Mouse (Mus musculus) Patski (cell line): ENCODE measurements around the gene E2f7. TPM values are rescaled to one million over a fixed set of nuclear protein-coding genes. Genes with fewer than 3 reads are reported as not detected.

ENCODE experiments used
- ATAC-seq: fragments of 100-300 bp; one replicate; pipeline ENCODE4 v1.8.0; 2021
- CTCF ChIA-PET: fragments of 350-600 bp; sonication (Branson Sonifier 250); formaldehyde crosslinking; loops from one replicate; lab custom pipeline; 2022; ENCODE audit warnings: inconsistent platforms; lab: Charles Lee
- POLR2A ChIA-PET: fragments of 350-600 bp; sonication (Branson Sonifier 250); formaldehyde crosslinking; loops from one replicate; lab custom pipeline; 2022; ENCODE audit warnings: antibody characterized with exemption, inconsistent platforms; lab: Charles Lee
- DNase-seq: peaks from one replicate; pipeline ENCODE4 v3.0.0-alpha.2; 2011; ENCODE audit warnings: low read depth, low spot score
- H3K27me3 ChIP-seq: fragments of 371-371 bp; one replicate; pipeline ENCODE4 v1.5.1; 2021
- CTCF ChIP-seq: fragments of 100-300 bp; IDR thresholded peaks from one replicate; pipeline ENCODE4 v1.5.1; 2021
- in situ Hi-C: fragments of 300-500 bp; cut with MboI; formaldehyde crosslinking; loops from 3 replicates; pipeline ENCODE4 v1.11.1; 2018; ENCODE audit warnings: low pct_unique_long_range_greater_than_20kb, mixed read lengths
- polyA plus RNA-seq: library from polyadenylated mRNA; unstranded; gene quantifications from one replicate; pipeline ENCODE4 v1.2.3, GENCODE M21; 2021

The E2f7 gene
- polyA plus RNA-seq = 3.1 TPM

GRCm38 (mm10) chr10:110744686-110745639 is at the start of gene E2f7:
E2f7 (plus strand) TSS chr10:110745439.
- ChIA-PET CTCF (interaction anchor here (1.3 to 11.6 kb wide), 2 partner anchors 12 to 16 kb away, joined by 7 to 62 read pairs; no protein-coding TSS in a partner anchor), POLR2A (no interaction called here)
- DNase-seq (peak; percentile 20), ATAC-seq (peak; percentile 100)
- TF ChIP-seq CTCF = no peak
- H3K27me3 ChIP-seq = peaks cover 14% of the 10 kb centered on the region
- in situ Hi-C loops = loop anchor here (10.0 kb wide), 1 partner anchor 260 kb away; no protein-coding TSS in a partner anchor

GRCm38 (mm10) chr10:110701276-110701675 is 44.0 kb upstream of the E2f7 start:
- in situ Hi-C loops = no loop called here
- CTCF ChIA-PET = no interaction called here
- ATAC-seq (no peak), DNase-seq (no peak)
- TF ChIP-seq CTCF = no peak
- POLR2A ChIA-PET = no interaction called here
- H3K27me3 ChIP-seq = peaks cover 8% of the 10 kb centered on the region

GRCm38 (mm10) chr10:110705672-110706071 is 39.6 kb upstream of the E2f7 start:
- ChIA-PET CTCF (no interaction called here), POLR2A (interaction anchor here (0.9 kb wide), 1 partner anchor 44 kb away, joined by 9 read pairs; no protein-coding TSS in a partner anchor)
- ATAC-seq (no peak), DNase-seq (no peak)
- in situ Hi-C loops = no loop called here
- H3K27me3 ChIP-seq = peaks cover 8% of the 10 kb centered on the region
- peak; percentile 56 for TF ChIP-seq CTCF

- no peak for DNase-seq
- H3K27me3 ChIP-seq = peaks cover 15% of the 10 kb centered on the region
- ChIA-PET POLR2A (no interaction called here), CTCF (no interaction called here)
- ATAC-seq = no peak
- in situ Hi-C loops = no loop called here
- TF ChIP-seq CTCF = peak; percentile 52
Measured at GRCm38 (mm10) chr10:110707390-110708113, 37.7 kb upstream of the E2f7 start.

- in situ Hi-C loops = loop anchor here (10.0 kb wide), 1 partner anchor 262 kb away; the partner anchor contains the start of gene Nav3
- CTCF ChIA-PET = no interaction called here
- ATAC-seq (no peak), DNase-seq (no peak)
- peaks cover 52% of the 10 kb centered on the region for H3K27me3 ChIP-seq
- POLR2A ChIA-PET = no interaction called here
- TF ChIP-seq CTCF = no peak
Measured at GRCm38 (mm10) chr10:110716887-110717286, 28.4 kb upstream of the E2f7 start.

- in situ Hi-C loops = no loop called here
- no peak for TF ChIP-seq CTCF
Measured at GRCm38 (mm10) chr10:110726431-110726830, 18.8 kb upstream of the E2f7 start.

GRCm38 (mm10) chr10:110727816-110728215 is 17.4 kb upstream of the E2f7 start:
- DNase-seq = no peak
- H3K27me3 ChIP-seq = peaks cover 15% of the 10 kb centered on the region
- in situ Hi-C loops = no loop called here

More at GRCm38 (mm10) chr10:110726431-110726830, 18.8 kb upstream of the E2f7 start:
- H3K27me3 ChIP-seq = peaks cover 21% of the 10 kb centered on the region
- ChIA-PET POLR2A (no interaction called here), CTCF (interaction anchor here (1.2 to 1.5 kb wide), 3 partner anchors 10 to 23 kb away, joined by 3 read pairs; no protein-coding TSS in a partner anchor)
- DNase-seq (no peak), ATAC-seq (no peak)

GRCm38 (mm10) chr10:110733343-110733742 is 11.9 kb upstream of the E2f7 start:
- DNase-seq (no peak), ATAC-seq (peak; percentile 57)
- in situ Hi-C loops = no loop called here
- POLR2A ChIA-PET = no interaction called here
- TF ChIP-seq CTCF = peak; percentile 73
- peaks cover 5% of the 10 kb centered on the region for H3K27me3 ChIP-seq
- CTCF ChIA-PET = interaction anchor here (1.0 to 1.6 kb wide), 6 partner anchors 9 to 813 kb away, joined by 3 to 7 read pairs (median 4); no protein-coding TSS in a partner anchor

More at GRCm38 (mm10) chr10:110727816-110728215, 17.4 kb upstream of the E2f7 start:
- ATAC-seq = peak; percentile 78
- TF ChIP-seq CTCF = peak; percentile 82
- ChIA-PET CTCF (interaction anchor here (0.9 to 1.6 kb wide), 6 partner anchors 12 to 271 kb away, joined by 3 to 8 read pairs (median 4); no protein-coding TSS in a partner anchor), POLR2A (no interaction called here)

- POLR2A ChIA-PET = no interaction called here
- DNase-seq (no peak), ATAC-seq (no peak)
- H3K27me3 ChIP-seq = peaks cover 20% of the 10 kb centered on the region
- CTCF ChIA-PET = interaction anchor here (0.6 to 11.6 kb wide), 4 partner anchors 10 to 357 kb away, joined by 3 to 62 read pairs (median 5); no protein-coding TSS in a partner anchor
- in situ Hi-C loops = loop anchor here (10.0 kb wide), 1 partner anchor 259 kb away; no protein-coding TSS in a partner anchor
- TF ChIP-seq CTCF = no peak
Measured at GRCm38 (mm10) chr10:110743701-110744100, 1.5 kb upstream of the E2f7 start.

- peaks cover 18% of the 10 kb centered on the region for H3K27me3 ChIP-seq
- in situ Hi-C loops = loop anchor here (10.0 kb wide), 1 partner anchor 259 kb away; no protein-coding TSS in a partner anchor
- no peak for TF ChIP-seq CTCF
- ChIA-PET CTCF (interaction anchor here (0.6 to 11.6 kb wide), 4 partner anchors 11 to 358 kb away, joined by 3 to 62 read pairs (median 5); no protein-coding TSS in a partner anchor), POLR2A (no interaction called here)
- ATAC-seq (no peak), DNase-seq (no peak)
Measured at GRCm38 (mm10) chr10:110744120-110744519, 1.1 kb upstream of the E2f7 start.
